Mouse (Mus musculus): Measurements from ENCODE around the gene Itgb6.
A peak's percentile ranks its signal among the peaks of the same experiment; 100 is the strongest.

Itgb6 gene

DNA sequence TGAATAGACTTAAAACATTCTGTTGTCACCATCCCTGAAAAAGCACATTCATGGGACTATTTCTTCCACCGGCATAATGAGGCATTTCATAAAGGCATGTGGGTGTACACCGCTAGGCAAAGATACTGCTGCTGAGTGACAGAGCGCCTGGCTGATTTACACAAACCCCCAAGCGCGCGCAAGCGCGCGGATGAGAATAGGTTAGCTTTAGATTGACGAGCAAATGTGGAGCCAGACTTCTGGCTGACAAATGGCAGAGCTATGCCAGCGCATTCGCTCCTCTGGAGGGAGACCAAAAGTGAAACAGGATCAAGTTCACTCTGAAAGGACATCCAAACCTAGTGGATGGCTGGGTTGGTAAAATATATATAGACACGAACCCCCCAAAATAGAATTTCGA, at the start of gene Itgb6:
Itgb6 (minus strand) TSS at position 130 of the 400 bp plus-strand sequence.
- DNase-seq = no peak

DNA sequence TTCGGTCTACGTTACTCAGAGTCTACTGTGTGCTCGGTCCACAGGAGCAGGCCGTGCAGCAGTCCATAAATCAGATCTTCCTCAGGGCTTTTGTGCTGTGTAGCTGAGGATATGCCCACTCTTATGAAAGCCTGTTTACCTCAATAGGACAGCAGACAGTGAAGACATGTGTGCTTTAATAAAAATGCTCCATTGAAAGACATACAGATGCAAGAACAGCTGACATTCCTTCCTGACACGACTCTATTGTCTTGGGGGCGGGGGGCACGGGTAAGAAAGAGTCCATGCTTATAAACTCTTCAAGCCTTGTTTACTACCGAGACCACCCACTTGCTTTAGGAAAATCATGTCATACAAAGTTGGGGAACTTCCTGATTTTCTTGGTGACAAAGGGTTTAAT, 44.0 kb upstream of the Itgb6 start:
- no peak for DNase-seq

DNA sequence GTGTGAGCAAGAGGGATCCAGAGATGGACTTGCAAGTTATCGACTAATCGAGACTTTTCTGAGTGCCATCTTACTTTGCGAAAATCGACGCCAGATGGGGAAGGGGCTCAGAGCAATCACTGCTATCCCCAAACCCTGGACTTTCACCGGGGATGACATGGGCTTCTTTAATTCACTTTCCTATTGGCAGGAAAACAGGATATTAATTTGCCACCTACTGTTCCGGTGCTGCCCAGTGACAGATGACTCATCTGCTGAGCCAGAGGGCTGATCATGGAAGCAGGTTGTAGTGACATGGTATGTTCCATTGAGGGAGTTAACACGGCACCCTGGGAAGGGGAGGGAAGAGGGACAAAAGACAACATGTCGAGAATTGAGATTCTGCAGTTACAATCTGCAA, 33.8 kb upstream of the Itgb6 start:
- DNase-seq = no peak

DNA sequence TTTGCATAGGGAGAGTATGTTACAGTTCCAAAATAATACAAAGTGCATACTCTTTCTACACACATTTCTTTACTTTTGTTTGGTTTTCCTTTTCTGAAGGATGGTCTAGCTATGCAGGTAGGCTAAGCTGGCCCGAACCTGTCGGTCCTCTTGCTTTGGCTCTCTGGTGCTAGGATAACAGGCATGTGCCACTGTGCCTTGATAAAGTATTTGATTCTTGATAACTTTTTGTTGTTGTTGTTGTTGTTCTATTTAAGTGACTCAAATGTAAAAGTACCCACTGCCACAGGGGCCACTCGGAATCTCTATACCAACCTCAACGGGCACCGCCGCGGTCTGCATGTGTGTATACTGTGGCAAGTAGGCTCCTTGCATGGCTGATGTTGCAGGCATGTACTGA, 32.7 kb upstream of the Itgb6 start:
- no peak for DNase-seq

DNA sequence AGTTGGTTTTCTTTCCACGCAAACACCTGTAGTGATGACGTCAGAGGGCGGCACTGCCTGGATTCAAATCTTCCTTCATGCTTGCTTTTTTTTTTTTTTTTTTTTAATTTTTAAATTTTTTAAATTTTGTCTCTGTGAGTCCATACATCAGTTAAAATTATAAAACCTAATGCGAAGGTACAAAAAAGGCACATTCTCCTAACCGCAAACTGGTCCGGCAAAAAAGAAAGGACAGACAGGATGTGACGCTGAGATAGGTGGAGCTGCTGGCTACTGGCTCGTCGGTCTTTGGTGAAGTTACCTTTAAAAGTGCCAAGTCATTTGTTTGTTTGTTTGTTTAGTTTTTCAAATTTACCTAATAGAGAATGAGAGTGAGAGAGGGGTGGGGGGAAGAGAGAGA, 28.8 kb upstream of the Itgb6 start:
- no peak for DNase-seq

DNA sequence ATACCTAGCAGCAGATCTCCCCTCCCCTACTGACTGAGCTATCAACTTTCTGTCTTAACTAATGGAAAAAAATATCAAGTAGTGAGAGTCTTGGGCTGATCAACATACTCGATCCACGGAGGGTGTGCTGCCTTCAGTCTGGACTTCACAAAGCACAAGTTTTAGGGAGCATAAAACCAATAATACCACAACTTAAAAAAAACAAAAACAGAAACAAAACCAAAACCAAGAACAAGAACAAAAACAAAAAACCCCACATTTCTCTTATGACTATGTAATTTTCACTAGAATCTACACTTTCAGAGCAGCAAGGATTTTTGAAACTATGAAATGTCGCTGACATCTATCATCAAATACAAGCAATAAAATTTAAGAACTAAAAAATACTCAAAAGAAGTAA, 28.1 kb upstream of the Itgb6 start:
- DNase-seq = no peak

DNA sequence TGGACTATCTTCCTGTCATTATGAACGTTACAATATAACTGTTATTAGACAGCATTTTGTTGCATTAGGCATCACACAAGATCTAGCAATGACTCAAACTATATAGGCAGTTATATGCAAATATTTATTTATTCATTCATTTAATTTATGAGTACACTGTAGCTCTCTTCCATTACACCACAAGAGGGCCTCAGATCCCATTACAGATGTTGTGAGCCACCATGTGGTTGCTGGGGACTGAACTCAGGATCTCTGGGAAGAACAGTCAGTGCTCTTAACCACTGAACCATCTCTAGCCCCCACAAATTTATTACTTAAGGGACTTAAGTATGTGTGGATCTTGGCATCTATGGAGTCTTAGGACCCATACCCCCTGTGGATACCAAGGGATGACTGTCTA, 26.1 kb upstream of the Itgb6 start:
- DNase-seq = no peak

DNA sequence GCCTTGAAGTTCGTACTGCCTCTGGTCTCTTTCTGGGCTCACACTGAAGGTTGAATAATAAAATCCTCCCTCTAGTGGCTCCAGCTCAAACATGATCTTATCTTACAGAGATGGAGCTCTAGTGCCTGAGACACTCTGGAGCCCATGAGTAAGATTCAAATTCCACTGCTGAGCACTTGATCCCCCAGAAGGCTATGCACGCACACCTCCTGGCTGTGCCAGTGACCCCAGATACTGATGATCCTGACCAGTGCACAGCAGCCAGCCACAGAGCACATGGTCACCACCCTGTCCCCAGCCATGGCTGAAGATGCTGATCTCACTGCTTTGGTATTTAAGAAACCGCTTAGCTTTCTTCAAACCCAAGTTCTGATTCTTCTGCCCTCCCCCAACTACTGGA, 25.1 kb upstream of the Itgb6 start:
- no peak for DNase-seq

DNA sequence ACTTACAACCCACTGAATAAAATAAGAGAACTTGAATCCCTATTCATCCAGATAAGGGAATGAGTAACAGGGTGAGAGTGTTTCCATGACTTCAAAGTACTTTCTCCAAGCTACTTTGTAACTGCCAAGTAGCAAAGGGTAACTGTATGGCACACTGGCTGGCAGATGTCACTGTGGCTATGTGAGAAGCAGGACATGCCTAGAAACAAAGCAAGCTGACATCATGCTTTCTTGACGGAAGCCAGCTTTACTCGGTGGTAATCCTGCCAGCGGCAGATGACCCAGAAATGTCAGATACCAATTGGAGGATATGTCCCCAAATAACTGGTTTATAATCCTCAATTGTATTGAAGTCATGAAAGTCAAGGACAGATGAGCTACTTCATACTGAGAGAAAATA, 22.2 kb upstream of the Itgb6 start:
- DNase-seq = no peak

DNA sequence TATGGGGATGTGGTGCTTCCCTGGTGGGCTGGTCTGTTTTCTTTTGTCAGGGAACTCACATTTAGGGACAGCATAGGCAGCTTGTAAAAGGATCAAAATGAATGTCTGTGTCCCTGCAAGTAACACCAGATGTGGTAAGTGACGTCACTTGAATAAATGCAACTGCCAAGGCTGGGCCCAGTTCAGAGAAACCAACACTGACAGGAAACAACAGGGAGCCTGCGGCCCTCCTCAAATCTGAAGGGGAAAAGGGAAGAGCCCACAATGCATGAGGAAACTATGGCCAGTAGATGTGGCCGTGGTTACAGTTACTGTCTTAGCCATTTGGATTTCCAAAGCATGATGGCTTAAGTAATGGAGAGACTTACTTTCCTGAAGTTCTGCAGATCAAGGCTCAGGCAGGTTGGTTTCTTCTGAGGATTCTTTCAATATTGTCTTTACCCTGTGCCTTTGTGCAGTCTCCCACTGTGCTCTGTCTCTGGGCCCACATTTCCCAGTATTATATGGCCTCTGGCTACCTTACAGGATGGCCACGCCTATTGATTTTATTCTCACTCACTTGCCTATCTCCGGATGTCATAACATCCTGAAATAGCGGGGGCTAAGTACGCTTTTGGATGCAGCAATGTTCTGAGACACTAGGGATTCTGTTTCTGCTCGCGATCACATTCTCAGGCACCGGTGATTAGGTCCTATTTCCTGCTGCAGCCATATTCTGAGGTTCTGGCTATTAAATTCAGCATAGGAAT, 17.1 kb upstream of the Itgb6 start:
- DNase-seq = no peak

DNA sequence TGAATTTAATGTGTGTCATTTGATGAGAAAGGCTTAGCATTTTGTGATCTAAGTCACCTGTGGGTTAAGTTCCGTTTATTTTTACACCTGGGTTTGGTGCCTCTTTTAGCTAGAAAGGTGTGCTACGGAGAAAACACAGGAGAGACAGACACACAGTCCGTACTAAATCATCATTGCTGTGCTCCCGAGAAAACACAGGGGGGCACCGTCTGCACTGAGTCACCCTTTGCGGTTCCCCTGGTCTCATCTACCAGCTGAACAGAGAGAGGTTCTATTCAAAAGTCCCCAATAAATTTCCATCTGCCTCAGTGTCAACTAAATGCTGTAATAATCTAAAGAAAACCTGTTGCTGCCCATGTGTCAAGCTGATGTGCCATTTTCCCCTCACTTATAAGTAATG, 8.5 kb upstream of the Itgb6 start:
- no peak for DNase-seq

DNA sequence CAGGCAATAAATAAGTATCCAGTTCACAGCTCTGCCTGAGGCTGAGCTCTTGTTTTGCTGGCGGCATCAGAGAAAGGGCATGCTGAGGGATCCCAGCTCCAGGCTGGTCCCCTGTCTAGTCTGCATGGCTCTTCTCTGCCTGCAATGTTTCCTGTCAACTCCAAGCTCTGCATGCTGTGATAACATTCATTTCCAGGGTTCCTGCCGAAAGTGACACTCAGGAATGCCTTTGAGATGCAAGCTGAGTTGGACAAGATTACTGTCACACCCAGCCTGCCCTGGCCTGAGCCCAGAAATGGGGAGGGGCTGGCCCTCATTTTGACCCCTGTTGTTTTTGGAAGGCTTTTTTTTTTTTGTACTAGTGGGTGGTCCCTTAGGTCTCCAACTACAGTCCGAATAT, 7.6 kb upstream of the Itgb6 start:
- DNase-seq = peak; percentile 71 to 75

DNA sequence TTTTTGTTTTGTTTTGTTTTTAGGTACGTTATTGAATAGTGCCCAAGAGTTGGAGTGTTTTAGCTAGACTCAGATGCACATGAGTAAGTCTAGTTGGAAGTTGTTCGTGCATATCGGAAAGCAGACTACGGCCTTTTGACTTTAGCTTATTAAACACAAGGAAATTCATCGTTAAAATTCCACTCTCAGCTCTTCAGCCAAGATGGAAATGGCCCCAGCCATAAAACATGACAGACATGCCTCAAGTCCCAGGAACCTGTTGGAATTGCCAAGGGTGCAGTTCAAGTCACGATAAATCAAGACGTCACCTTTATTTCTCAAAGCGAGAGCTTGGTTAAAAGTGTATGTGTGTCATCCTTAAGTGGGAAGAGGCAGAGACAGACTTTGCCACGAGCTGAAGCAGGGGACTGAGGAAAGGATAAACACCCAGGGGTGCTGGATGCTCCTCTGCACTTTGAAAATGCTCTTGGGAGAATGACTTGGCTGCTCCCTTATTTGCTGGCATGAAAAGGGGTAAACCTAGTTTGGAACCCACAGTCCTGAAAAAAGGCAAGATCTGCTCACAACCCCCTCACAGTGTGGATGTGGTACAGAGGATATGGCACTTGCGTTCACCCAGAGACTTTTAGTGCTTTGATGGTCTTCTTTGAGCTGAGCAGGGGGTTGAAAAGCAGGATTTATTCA, 6.6 kb upstream of the Itgb6 start:
- peak; percentile 32 to 52 for DNase-seq

DNA sequence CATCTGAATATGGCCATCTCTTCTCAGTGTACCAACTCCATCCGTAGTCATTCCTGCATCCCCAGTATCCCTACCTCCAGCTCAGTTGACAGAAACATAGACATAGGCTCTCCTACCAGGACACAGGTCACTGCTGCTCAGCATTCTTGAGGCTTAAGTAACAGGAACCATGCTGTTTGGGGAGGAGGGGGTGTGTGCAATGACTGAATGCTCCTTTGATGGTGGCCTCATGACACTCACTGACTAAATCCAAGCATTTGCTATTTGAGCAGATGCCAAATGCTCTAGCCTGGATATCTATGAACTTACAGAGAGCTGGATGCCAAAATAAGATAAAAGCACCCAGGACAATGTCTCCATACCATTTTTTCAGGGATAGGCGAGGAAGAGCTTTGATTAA, 2.2 kb upstream of the Itgb6 start:
- DNase-seq = no peak

DNA sequence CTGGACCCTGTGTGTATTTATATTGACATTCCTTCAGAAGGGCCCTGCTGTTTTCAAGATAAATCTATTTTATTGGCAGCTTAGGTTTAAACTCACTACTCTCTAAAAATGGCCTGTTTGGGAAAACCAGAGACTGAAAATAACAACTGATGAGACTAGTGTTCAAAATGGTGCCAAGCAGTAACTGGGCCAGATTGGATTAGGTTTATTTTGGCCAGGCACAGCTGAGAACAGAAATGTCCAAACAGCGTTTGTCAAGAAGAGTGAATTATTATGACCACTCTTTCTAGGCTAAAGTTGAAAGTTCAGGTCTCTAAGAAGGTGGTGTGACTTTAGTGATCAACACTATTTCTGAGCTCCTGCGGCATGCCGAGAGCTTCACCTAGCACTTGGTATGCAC, 524 bp upstream of the Itgb6 start:
- no peak for DNase-seq

DNA sequence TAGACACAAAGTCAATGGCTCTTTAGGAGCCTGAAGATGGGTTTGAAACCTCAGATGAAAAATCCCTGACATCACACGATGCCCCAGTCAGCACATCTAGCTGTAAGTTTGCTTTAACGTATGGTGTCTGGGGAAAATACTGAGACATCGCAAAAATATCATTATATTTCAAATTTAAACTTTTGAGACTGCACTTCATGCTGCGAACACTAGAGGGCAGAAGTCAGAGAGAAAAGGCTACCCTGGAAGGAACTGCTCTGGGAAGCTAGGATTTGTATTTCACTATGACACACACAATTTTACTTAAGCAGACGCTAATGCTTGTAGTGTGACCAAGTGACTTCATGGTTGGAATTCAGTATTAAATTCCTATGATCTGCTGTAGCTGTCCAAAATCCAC, 1.5 kb downstream of the Itgb6 start:
- DNase-seq = peak in 1 of 2 experiments; percentile 68

DNA sequence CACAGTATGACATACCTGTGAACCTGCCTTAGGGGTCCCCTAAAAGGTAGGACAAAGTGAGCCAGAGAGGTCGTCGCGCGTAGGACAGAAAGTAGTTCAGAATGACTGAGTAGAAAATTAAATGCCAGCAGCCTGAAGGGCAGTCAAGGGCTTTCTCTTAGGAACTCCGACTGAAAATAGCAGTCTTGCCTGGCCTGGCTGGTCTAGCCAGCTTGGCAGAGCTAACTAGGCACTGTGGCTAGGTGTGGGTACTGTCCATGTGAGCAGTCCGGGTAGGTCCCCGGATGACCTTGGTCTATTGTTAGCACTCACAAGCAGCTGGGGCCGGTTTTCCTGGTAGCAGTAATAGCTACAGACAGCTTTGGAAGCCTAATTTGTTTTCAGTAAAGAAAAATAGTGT, 2.2 kb downstream of the Itgb6 start:
- DNase-seq = peak; percentile 78 to 93

DNA sequence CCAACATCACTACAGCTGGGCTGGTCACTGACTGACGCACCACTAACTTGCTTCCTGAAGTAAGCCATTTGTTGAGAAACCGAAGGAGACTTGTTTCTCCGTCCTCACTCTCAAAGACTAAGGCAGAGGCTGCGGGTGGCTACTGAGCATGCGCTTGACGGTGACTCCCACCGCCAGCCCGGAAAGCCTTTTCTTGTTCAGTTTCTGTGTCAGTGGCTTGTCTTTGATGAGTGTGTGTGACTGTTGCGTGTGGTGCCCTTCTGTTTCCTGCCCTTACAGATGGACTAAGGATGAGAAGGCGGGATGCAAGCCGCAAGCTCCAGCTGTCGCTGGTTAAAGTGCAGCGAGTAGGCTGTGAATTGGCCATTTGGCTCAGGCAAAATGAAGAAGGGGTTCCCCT, 5.1 kb downstream of the Itgb6 start:
- DNase-seq = peak; percentile 58 to 64

DNA sequence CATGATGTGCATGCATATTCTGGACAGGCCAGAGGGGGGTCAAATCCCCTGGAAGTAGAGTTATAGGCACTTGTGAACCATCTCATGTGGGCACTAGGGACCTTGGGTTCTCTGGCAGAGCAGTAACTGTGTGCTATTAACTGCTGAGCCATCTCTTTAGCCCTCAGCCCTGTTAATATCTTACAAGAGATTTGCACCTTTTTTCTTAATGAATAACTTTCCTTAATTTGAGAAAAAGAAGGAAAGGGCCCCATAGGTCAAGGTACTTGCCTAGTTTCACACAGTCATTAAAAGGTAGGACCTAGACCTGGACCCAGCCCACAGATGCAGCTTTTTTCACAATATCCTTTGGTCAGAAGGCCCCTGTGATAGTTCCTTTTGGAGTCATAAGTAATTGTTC, 5.9 kb downstream of the Itgb6 start:
- DNase-seq = peak; percentile 41 to 61

DNA sequence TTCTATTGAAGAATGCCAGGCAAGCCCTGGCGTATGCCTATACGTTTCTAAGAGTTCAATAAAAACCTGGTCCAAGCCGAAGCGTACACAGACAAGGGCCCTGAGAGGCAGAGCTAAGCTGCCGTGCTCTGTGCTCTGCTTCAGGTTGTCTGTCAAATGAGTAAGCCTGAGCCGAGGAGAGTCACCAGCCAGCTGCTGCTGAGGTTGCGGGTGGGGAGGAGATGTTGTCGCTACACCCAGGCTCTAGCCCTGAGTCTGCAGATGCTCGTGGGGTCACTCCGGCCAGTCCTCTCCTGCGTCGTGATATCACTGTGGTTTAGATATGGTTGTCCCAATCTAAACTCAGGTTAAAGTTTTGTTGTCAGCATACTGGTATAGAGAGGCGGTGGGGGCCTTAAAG, 6.7 kb downstream of the Itgb6 start:
- no peak for DNase-seq

DNA sequence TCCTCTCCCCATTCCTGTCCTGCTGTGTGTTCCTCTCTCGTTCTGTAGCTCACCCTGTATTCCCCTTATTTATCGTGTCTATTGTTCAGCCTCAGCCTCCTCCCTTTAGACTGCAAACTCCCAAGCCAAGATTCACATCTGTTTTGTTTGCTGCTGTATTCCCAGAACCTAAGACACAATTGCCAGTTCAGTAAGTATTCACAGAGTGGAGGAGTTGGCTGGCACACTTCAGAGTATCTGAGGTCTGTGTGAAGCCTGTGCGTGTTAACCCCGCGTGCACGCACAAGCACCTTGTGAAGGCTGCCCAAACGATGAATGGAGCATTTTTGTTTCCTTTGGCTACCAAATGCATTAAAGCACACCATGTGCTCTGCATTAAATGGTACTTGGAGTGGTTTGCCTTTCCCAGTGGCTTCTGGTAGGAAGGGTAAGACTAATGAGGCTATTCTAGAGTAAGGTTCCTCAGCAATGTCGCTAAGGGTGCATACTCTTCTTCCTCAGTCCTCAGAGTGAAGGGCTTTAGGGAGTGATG, 7.4 kb downstream of the Itgb6 start:
- DNase-seq = no peak

DNA sequence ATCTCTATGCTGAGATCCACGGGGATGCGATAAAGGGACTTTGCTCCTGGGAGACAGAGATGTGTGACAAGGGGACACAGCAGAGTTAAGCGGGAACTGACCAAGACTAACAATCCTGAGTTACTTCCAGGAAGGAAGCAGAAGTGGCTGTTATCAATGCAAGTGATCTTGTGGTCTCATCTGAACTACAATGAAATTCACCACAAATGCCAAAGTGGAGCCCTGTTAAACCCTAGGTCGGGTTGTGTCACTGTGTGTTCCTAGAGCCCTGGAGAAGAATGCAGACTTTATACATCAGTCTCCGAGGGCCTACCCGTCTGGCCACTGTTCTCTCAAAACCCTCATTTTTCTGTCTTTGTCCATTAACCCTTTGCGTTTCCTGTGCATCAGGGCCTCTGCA, 8.0 kb downstream of the Itgb6 start:
- DNase-seq = no peak

DNA sequence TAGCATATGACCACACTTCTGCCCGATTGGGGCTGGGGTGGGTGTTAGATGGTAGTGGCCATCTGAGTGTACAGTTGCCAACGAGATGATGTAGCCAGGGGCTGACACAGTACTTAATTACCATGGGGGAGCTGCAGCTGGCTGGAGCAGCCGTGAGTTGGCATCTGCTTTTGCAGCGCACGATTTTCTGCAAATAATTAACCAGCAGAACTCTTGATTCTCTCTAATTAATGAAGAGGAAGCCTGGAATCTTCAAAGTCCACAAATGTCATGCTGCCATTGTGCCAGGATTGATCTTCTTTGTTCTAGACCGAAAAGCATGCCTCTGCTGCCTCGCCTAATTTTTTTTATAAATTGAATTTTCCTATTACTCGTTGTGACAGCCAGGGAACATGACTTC, 8.6 kb downstream of the Itgb6 start:
- DNase-seq = peak; percentile 67 to 76

DNA sequence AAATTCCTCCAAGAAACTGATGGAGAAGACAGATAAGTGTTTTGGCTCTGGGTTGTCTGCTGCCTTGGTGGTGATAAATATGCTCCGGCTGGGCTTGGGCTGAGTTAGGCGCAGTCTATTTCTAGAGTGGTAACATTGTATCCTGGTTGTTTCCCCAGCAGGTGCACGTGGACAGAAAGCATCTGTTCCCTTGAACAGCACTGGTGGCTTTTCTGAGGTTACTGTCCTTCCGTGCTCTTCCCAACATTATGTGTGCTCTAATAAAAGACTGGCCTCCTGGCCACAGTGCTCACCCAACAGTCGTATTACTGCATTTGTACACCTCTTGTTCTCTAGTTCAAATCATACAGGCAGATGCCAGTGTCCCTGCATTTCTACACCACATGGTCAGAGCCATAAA, 9.6 kb downstream of the Itgb6 start:
- DNase-seq = no peak

DNA sequence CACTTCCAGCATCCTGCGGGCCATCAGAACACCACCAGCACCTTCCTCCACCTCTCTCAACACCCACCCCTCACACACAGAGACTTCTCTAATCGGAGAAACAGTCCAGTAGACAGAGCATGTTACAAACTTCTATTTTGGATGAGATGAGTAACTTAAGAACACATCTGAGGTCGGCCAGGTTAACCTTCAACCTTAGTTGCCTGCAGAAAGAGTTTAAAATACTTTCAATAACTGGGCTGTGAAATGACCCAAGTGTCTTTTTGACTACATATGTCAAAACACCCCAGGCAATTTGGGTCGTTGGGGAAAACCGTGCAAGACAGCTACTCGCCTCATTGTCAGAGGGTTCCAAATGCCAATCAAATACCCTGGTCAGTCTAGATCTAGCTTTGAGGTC, 10.0 kb downstream of the Itgb6 start:
- DNase-seq = peak in 1 of 2 experiments; percentile 55
